Mouse (Mus musculus): ENCODE measurements around the gene Mme. TPM values are rescaled to one million over a fixed set of nuclear protein-coding genes. Genes with fewer than 3 reads are reported as not detected.

The Mme gene
- polyA plus RNA-seq, 1 experiment from 2014 or later, result 6.1 TPM

DNA sequence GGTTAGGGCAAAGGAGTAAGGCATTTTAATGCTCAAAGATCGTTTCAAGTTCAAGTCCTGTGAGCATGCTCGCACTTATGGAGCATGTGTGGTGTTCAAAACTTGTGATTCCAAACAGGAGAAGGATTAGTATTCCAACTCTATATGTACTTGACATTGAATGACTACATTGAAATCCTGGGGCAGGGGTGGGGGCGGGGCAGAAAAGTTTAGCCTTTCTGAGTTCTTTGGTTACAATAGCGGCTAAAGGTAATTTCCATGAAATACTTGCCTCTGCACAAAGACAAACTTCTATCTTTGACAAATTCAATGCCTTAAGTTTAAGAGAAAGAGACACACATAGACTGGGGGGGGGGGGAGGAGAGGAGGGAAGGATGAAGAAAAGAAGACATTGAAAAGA is 53.5 kb downstream of the Mme start:
- Histone ChIP-seq H3K27me3 (ENCODE audit: control insufficient read depth, insufficient read depth, low read length) (0 out of 2 replicates have a peak, but pooled peaks cover 11% of the 10 kb centered on the region), H3K4me1 (ENCODE audit: control insufficient read depth, insufficient read depth, low read length) (no peaks in the 10 kb centered on the region), H3K27ac (ENCODE audit: low read length) (no peak overlapping the region), H3K4me3 (replicated peaks; ENCODE audit: low read length) (peak overlapping the region; percentile 70), H3K9me3 (replicated peaks; ENCODE audit: control insufficient read depth, low read length) (no peaks in the 10 kb centered on the region), H3K4me2 (ENCODE audit: low read depth, low read length) (peak overlapping the region; percentile 100), H3K9ac (ENCODE audit: low read length) (no peak overlapping the region; the same call in 1 of the 2 replicates), H3K36me3 (ENCODE audit: control insufficient read depth, insufficient read depth, low read length) (no peaks in the 10 kb centered on the region)
- ATAC-seq (ENCODE audit: insufficient read depth, low FRiP score), result no peak
- WGBS, result 53% methylated on average over 4 of the region's 4 CpGs

DNA sequence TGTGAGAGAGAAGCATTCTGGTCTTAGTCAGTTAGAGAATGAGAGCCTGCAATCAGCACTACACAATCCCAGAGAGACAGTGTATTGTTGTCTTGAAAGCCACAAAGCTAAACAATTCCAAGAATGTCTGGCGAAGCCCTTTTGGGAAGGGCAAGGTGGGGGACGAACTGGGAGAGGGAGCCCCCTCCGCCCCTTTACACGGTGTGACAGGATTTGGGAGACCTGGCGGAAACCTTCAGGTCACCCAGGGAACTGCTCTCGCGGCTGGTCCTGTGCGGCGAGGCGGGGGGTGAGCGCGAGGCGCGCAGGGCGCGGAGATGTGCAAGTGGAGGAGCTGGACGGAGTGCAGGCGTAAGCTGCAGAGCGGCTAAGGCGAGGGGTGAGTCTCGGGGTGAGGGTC is 53.9 kb downstream of the Mme start:
- Histone ChIP-seq H3K9me3 (replicated peaks; ENCODE audit: control insufficient read depth, low read length) (no peaks in the 10 kb centered on the region), H3K9ac (ENCODE audit: low read length) (peak overlapping the region; percentile 72), H3K4me2 (ENCODE audit: low read depth, low read length) (peak overlapping the region; percentile 100), H3K4me3 (replicated peaks; ENCODE audit: low read length) (peak overlapping the region; percentile 70), H3K36me3 (ENCODE audit: control insufficient read depth, insufficient read depth, low read length) (no peaks in the 10 kb centered on the region), H3K27ac (ENCODE audit: low read length) (no peak overlapping the region), H3K4me1 (ENCODE audit: control insufficient read depth, insufficient read depth, low read length) (no peaks in the 10 kb centered on the region), H3K27me3 (ENCODE audit: control insufficient read depth, insufficient read depth, low read length) (0 out of 2 replicates have a peak, but pooled peaks cover 11% of the 10 kb centered on the region)
- under 1% methylated on average over 21 of the region's 21 CpGs for WGBS
- ATAC-seq (ENCODE audit: insufficient read depth, low FRiP score), result peak; percentile 83

DNA sequence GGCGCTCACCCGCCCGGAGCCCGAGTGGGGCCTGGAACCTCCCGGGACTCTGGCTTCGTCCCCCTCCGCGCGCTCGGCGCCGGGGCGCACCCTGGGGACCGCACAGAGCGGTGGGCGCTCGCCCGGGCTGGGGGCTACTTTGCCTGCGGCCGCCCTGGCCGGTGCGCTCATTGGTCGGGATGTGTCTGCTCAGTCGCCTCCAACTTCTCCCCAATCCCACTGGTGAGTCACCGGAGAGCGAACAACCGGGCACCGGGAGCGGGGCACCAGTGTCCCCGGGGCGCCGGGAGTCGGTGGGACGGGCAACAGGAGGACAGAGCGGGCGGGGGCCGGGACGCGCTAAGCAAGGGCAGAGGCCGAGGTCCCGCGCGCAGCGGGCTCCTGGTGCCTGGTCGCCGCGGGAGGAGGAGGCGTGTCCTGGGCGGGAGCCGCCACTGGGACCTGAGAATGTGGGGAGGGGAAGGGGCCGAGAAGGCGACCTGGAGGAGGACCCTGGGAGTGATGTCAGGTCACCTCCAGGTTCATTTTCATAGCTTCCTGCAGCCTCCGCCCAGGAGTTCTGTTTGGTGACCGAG is 54.4 kb downstream of the Mme start:
- Histone ChIP-seq H3K4me2 (ENCODE audit: low read depth, low read length) (peak overlapping the region; percentile 100), H3K36me3 (ENCODE audit: control insufficient read depth, insufficient read depth, low read length) (no peaks in the 10 kb centered on the region), H3K4me1 (ENCODE audit: control insufficient read depth, insufficient read depth, low read length) (no peaks in the 10 kb centered on the region), H3K4me3 (replicated peaks; ENCODE audit: low read length) (peak overlapping the region; percentile 70), H3K27ac (ENCODE audit: low read length) (no peak overlapping the region), H3K9me3 (replicated peaks; ENCODE audit: control insufficient read depth, low read length) (no peaks in the 10 kb centered on the region), H3K27me3 (ENCODE audit: control insufficient read depth, insufficient read depth, low read length) (0 out of 2 replicates have a peak, but pooled peaks cover 11% of the 10 kb centered on the region), H3K9ac (ENCODE audit: low read length) (peak overlapping the region; percentile 72)
- WGBS, result under 1% methylated on average over 48 of the region's 54 CpGs
- peak; percentile 77 for ATAC-seq (ENCODE audit: insufficient read depth, low FRiP score)

DNA sequence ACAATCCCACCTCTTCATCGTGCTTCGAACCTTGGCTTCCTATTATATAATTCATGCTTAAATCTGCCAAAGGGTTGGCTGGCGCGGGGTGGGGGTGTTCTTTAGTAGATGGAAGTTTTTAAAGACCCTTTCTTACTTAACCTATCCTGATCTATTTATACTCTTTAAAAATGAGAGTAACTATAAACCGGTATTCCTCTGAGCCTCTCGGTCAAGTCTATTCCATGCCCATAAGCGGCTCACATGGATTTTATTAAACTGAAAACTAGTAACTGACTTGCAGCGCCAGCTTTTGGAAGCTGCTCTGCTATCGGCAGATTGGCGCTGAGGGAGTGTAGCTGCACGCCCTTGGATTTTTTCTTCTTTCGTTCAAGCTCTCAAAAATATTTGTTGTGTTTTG is 55.1 kb downstream of the Mme start:
- peak overlapping the region; percentile 100 for H3K4me2 ChIP-seq (ENCODE audit: low read depth, low read length)
- no peak overlapping the region for H3K9ac ChIP-seq (ENCODE audit: low read length)
- H3K9me3 ChIP-seq (replicated peaks; ENCODE audit: control insufficient read depth, low read length), result no peaks in the 10 kb centered on the region
- H3K27ac ChIP-seq (ENCODE audit: low read length), result no peak overlapping the region
- no peak for ATAC-seq (ENCODE audit: insufficient read depth, low FRiP score)
- H3K27me3 ChIP-seq (ENCODE audit: control insufficient read depth, insufficient read depth, low read length), result 0 out of 2 replicates have a peak, but pooled peaks cover 11% of the 10 kb centered on the region
- H3K36me3 ChIP-seq (ENCODE audit: control insufficient read depth, insufficient read depth, low read length), result no peaks in the 10 kb centered on the region
- peak overlapping the region; percentile 70 for H3K4me3 ChIP-seq (replicated peaks; ENCODE audit: low read length)
- H3K4me1 ChIP-seq (ENCODE audit: control insufficient read depth, insufficient read depth, low read length), result no peaks in the 10 kb centered on the region
- WGBS, result 8% methylated on average over 12 of the region's 12 CpGs

DNA sequence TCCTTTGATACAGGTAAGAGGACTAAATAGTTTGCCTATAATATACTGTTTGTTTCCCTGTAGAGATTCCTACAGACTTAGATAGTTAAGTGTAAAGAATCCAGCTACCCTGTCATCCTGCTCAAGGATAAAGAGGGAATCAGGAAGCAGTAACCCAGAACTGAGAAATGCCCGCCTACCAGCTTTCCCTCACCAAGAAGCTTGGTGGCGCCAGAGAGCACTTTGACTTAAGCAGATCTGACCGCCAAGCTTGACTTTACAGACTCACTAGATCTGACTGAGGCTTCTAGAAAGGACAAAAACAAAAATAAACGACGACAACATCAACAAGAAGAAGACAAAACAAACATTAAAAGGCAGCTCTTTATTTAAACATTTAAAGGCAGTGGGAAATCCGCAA is 56.5 kb downstream of the Mme start:
- WGBS, result 8% methylated on average over 6 of the region's 6 CpGs
- no peak overlapping the region for H3K4me2 ChIP-seq (ENCODE audit: low read depth, low read length)
- H3K9ac ChIP-seq (ENCODE audit: low read length), result no peak overlapping the region
- no peak overlapping the region for H3K27ac ChIP-seq (ENCODE audit: low read length)
- ATAC-seq (ENCODE audit: insufficient read depth, low FRiP score), result no peak
- H3K36me3 ChIP-seq (ENCODE audit: control insufficient read depth, insufficient read depth, low read length), result no peaks in the 10 kb centered on the region
- 0 out of 2 replicates have a peak, but pooled peaks cover 11% of the 10 kb centered on the region for H3K27me3 ChIP-seq (ENCODE audit: control insufficient read depth, insufficient read depth, low read length)
- no peaks in the 10 kb centered on the region for H3K9me3 ChIP-seq (replicated peaks; ENCODE audit: control insufficient read depth, low read length)
- no peak overlapping the region for H3K4me3 ChIP-seq (replicated peaks; ENCODE audit: low read length)
- no peaks in the 10 kb centered on the region for H3K4me1 ChIP-seq (ENCODE audit: control insufficient read depth, insufficient read depth, low read length)

DNA sequence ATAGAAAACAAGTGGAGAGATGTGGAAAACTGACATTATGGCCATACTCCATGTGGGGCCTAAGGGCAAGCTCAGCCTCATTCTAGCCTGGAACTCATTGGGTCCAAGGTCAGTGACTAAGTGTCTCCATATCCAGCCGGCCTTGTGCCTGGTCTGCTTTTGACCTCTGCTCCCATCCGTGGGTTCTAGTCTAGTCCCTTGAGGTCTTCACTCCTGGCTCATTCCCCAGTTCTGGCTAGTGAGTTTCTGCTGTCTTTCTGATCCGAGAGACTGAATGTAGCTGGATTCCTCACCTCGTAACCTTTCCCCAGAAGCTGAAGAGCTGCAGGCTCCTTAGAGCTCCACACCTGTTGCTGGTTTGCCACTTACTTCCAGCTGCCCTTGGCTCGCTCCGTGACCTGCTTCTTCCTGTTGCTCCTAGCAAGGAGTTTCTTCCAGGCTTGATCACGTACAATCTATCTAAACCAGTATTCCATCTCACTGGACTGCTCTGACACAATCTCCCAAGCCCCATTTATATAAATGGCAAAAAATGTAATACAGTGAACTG is 73.9 kb downstream of the Mme start:
- no peak overlapping the region for H3K4me3 ChIP-seq (replicated peaks; ENCODE audit: low read length)
- H3K4me2 ChIP-seq (ENCODE audit: low read depth, low read length), result no peak overlapping the region
- no peak for ATAC-seq (ENCODE audit: insufficient read depth, low FRiP score)
- no peaks in the 10 kb centered on the region for H3K4me1 ChIP-seq (ENCODE audit: control insufficient read depth, insufficient read depth, low read length)
- no peaks in the 10 kb centered on the region for H3K9me3 ChIP-seq (replicated peaks; ENCODE audit: control insufficient read depth, low read length)
- 71% methylated on average over 7 of the region's 7 CpGs for WGBS
- no peak overlapping the region for H3K27ac ChIP-seq (ENCODE audit: low read length)
- H3K9ac ChIP-seq (ENCODE audit: low read length), result no peak overlapping the region
- H3K27me3 ChIP-seq (ENCODE audit: control insufficient read depth, insufficient read depth, low read length), result no peaks in the 10 kb centered on the region
- no peaks in the 10 kb centered on the region for H3K36me3 ChIP-seq (ENCODE audit: control insufficient read depth, insufficient read depth, low read length)

DNA sequence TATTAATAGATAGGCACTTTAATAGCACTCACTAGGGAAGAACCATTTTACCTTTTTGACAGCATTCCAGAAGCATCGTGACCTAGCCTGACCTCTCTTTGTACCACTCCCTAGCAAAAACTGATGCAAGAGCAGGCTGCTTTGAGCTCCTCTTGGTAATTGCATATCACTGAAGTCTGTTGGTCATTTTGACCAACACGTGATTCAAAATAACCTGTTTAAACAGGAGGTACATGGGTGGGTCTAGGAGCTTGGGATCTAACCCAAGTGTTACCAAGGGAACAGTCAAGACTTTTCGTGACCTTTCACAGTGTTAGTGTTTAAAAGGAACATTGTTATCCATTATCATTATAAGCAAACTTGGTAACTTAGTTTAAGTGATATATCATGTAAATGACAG is 76.2 kb downstream of the Mme start:
- H3K27ac ChIP-seq (ENCODE audit: low read length), result no peak overlapping the region
- H3K27me3 ChIP-seq (ENCODE audit: control insufficient read depth, insufficient read depth, low read length), result no peaks in the 10 kb centered on the region
- 36% methylated on average over 3 of the region's 3 CpGs for WGBS
- no peaks in the 10 kb centered on the region for H3K4me1 ChIP-seq (ENCODE audit: control insufficient read depth, insufficient read depth, low read length)
- no peak for ATAC-seq (ENCODE audit: insufficient read depth, low FRiP score)
- no peak overlapping the region for H3K4me3 ChIP-seq (replicated peaks; ENCODE audit: low read length)
- no peaks in the 10 kb centered on the region for H3K36me3 ChIP-seq (ENCODE audit: control insufficient read depth, insufficient read depth, low read length)
- H3K4me2 ChIP-seq (ENCODE audit: low read depth, low read length), result no peak overlapping the region
- H3K9ac ChIP-seq (ENCODE audit: low read length), result no peak overlapping the region
- no peaks in the 10 kb centered on the region for H3K9me3 ChIP-seq (replicated peaks; ENCODE audit: control insufficient read depth, low read length)

DNA sequence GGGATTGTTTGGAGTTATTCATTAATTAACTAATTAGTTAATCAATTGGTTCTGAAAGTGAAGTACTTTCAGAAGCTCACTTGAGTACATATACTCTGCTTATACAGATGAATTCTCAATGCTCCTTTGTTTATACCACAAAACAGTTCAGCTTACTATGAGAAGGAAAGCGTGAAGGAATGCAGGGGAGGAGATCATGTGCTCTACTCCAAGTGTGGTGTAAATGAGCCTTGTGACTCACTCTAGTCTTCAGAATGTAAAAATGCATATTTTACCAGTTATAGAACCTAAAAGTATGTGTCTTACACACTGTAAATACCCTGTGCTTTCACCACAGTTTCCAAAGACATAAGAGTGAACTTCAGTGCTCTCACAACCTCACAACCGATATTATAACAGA is 84.3 kb downstream of the Mme start:
- H3K4me1 ChIP-seq (ENCODE audit: control insufficient read depth, insufficient read depth, low read length), result no peaks in the 10 kb centered on the region
- no peak overlapping the region for H3K4me3 ChIP-seq (replicated peaks; ENCODE audit: low read length)
- no peaks in the 10 kb centered on the region for H3K27me3 ChIP-seq (ENCODE audit: control insufficient read depth, insufficient read depth, low read length)
- no peaks in the 10 kb centered on the region for H3K9me3 ChIP-seq (replicated peaks; ENCODE audit: control insufficient read depth, low read length)
- H3K4me2 ChIP-seq (ENCODE audit: low read depth, low read length), result no peak overlapping the region
- H3K9ac ChIP-seq (ENCODE audit: low read length), result no peak overlapping the region
- 61% methylated on average over 2 of the region's 2 CpGs for WGBS
- no peak for ATAC-seq (ENCODE audit: insufficient read depth, low FRiP score)
- H3K36me3 ChIP-seq (ENCODE audit: control insufficient read depth, insufficient read depth, low read length), result no peaks in the 10 kb centered on the region
- H3K27ac ChIP-seq (ENCODE audit: low read length), result no peak overlapping the region

DNA sequence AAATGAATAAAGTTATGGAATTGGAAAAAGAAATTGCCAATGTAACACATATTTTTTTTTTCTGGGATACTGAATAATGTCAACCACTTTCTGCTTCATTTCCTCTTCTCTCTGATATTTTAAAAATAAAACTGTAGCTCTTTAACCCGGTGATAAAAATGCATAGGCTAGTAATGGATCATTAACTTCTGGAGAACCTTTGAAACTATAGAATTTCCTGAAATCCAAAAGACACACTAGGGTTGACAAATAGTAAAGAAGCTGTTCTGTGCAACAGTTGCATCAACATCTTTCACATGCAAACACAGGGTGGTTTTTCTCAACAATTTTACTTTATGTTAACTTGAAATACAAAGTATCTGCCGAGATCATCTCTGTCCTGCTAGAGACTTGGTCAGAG is 98.8 kb downstream of the Mme start:
- no peak for ATAC-seq (ENCODE audit: insufficient read depth, low FRiP score)
- H3K4me1 ChIP-seq (ENCODE audit: control insufficient read depth, insufficient read depth, low read length), result no peaks in the 10 kb centered on the region
- H3K36me3 ChIP-seq (ENCODE audit: control insufficient read depth, insufficient read depth, low read length), result no peaks in the 10 kb centered on the region
- H3K4me2 ChIP-seq (ENCODE audit: low read depth, low read length), result no peak overlapping the region
- no peak overlapping the region for H3K27ac ChIP-seq (ENCODE audit: low read length)
- H3K27me3 ChIP-seq (ENCODE audit: control insufficient read depth, insufficient read depth, low read length), result no peaks in the 10 kb centered on the region
- WGBS, result 67% methylated on average over 2 of the region's 2 CpGs
- H3K9ac ChIP-seq (ENCODE audit: low read length), result no peak overlapping the region
- H3K9me3 ChIP-seq (replicated peaks; ENCODE audit: control insufficient read depth, low read length), result no peaks in the 10 kb centered on the region
- no peak overlapping the region for H3K4me3 ChIP-seq (replicated peaks; ENCODE audit: low read length)

Data from stomach, embryonic 16.5 days (tissue).